Mouse (Mus musculus): ENCODE results near the gene Krtap27-1.

Gene Krtap27-1

GRCm38 (mm10) chr16:88671571-88671970, at the start of gene Krtap27-1:
TSS of gene Krtap27-1 (minus strand) at chr16:88671671.
- DNase-seq (ENCODE audit: low spot score): no peak

- no peak for DNase-seq (ENCODE audit: low spot score)
Observed at GRCm38 (mm10) chr16:88720031-88720430, 48.6 kb upstream of the Krtap27-1 start.

- DNase-seq (ENCODE audit: low spot score): no peak
Observed at GRCm38 (mm10) chr16:88716549-88716948, 45.1 kb upstream of the Krtap27-1 start.

GRCm38 (mm10) chr16:88711245-88711644, 39.8 kb upstream of the Krtap27-1 start:
- no peak for DNase-seq (ENCODE audit: low spot score)

GRCm38 (mm10) chr16:88710757-88711156, 39.3 kb upstream of the Krtap27-1 start:
- no peak for DNase-seq (ENCODE audit: low spot score)

GRCm38 (mm10) chr16:88707496-88708012, 36.1 kb upstream of the Krtap27-1 start, which contains the start of gene 2310061N02Rik:
TSS of gene 2310061N02Rik (minus strand) at chr16:88707962.
- no peak for DNase-seq (ENCODE audit: low spot score)

- no peak for DNase-seq (ENCODE audit: low spot score)
Observed at GRCm38 (mm10) chr16:88701072-88701864, 29.8 kb upstream of the Krtap27-1 start.

- no peak for DNase-seq (ENCODE audit: low spot score)
Observed at GRCm38 (mm10) chr16:88696256-88696655, 24.8 kb upstream of the Krtap27-1 start.

GRCm38 (mm10) chr16:88681282-88681681, 9.8 kb upstream of the Krtap27-1 start:
- no peak for DNase-seq (ENCODE audit: low spot score)

GRCm38 (mm10) chr16:88679099-88679498, 7.6 kb upstream of the Krtap27-1 start:
- no peak for DNase-seq (ENCODE audit: low spot score)

GRCm38 (mm10) chr16:88657426-88657825, 14.0 kb downstream of the Krtap27-1 start:
- no peak for DNase-seq (ENCODE audit: low spot score)

GRCm38 (mm10) chr16:88651952-88652351, 19.5 kb downstream of the Krtap27-1 start:
- DNase-seq (ENCODE audit: low spot score): no peak

- DNase-seq (ENCODE audit: low spot score): no peak
Observed at GRCm38 (mm10) chr16:88651082-88651481, 20.4 kb downstream of the Krtap27-1 start.

- DNase-seq (ENCODE audit: low spot score): no peak
Observed at GRCm38 (mm10) chr16:88647358-88647846, 24.1 kb downstream of the Krtap27-1 start, which contains the start of gene Krtap26-1. TSS of gene Krtap26-1 (minus strand) at chr16:88647796.

- no peak for DNase-seq (ENCODE audit: low spot score)
Observed at GRCm38 (mm10) chr16:88646366-88647111, 24.9 kb downstream of the Krtap27-1 start.

- DNase-seq (ENCODE audit: low spot score): no peak
Observed at GRCm38 (mm10) chr16:88640053-88640452, 31.4 kb downstream of the Krtap27-1 start.

GRCm38 (mm10) chr16:88635142-88635541, 36.3 kb downstream of the Krtap27-1 start:
- no peak for DNase-seq (ENCODE audit: low spot score)

- no peak for DNase-seq (ENCODE audit: low spot score)
Observed at GRCm38 (mm10) chr16:88631474-88631873, 40.0 kb downstream of the Krtap27-1 start.

- DNase-seq (ENCODE audit: low spot score): no peak
Observed at GRCm38 (mm10) chr16:88627566-88627965, 43.9 kb downstream of the Krtap27-1 start, which contains the start of gene 2310079G19Rik. TSS of gene 2310079G19Rik (minus strand) at chr16:88627666.

Data from layer of hippocampus, adult 9-10 months (tissue).